Mouse (Mus musculus) lung, postnatal 25 days (tissue): ENCODE data around the gene Oma1.
A peak's percentile ranks its signal among the peaks of the same experiment; 100 is the strongest.

Source experiments
- DNase-seq: peaks from one replicate; pipeline ENCODE4 v3.0.0; 2022; ENCODE audit warnings: low spot score

Oma1 gene

GRCm38 (mm10) chr4:103357457-103357856, 43.8 kb downstream of the Oma1 start:
- no peak for DNase-seq

DNA sequence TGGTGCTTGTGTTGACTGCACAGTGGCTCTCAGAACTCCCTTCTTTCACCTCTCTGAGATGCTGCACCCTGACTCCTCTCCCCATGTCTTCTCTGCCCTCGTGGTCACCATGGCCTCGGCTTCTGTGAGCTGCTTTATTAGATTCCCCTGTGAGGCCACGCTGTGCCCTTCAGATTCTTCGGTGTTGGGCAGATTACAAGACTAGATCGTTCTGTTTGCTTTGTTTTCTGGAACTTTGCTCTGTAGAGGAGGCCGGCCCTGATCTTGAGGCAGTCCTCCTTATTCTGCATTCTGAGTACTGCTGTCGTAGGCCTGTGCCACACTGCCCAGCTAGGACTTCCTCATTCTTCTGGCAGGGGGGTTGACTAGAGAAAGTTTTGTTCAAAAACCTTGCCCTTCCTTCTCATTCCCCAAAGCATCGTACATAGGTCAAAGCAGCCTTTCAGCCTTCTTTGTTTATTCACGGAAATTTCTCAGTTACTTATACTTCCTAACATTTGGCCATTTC, 45.4 kb downstream of the Oma1 start:
- DNase-seq, result no peak

DNA sequence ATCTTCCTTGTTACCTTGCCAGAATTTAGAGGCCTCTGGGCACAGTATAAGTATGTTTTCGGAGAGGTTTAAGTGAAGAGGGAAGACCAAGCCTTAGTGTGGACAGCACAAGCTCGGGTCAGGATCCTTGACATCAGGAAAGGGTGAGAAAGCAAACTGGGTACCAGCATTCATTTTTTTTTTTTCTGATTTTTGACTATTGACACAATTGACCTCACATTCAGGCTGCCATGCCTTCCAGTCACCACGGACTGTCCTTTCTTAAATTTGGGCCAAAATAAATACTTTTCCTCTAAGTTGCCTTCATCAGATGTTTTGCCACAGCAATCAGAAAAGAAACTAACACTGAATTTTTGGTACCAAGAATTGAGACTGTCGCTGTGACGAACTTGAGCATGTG, 68.6 kb downstream of the Oma1 start:
- no peak for DNase-seq

DNA sequence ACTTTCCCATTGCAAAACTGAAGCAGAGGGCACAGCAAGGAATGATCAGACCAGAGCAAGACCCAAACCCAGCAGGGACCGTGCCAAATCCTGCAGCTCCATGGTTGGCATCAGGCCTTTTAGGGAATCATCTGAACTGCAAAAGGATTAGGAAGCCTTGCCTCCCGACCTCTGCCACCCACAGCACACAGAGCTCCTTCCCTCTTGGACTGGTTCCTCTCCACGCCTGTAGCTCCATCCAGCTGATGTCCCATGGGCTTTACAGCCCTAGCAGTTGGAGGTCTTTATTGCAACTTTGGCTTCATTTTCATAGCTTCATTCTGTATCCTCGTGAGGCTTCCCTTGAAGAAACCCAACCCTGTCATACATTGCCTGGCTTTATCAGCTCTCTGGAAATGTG, 71.4 kb downstream of the Oma1 start:
- no peak for DNase-seq

- no peak for DNase-seq
These were observed 72.5 kb downstream of the Oma1 start for GRCm38 (mm10) chr4:103385835-103386787.

DNA sequence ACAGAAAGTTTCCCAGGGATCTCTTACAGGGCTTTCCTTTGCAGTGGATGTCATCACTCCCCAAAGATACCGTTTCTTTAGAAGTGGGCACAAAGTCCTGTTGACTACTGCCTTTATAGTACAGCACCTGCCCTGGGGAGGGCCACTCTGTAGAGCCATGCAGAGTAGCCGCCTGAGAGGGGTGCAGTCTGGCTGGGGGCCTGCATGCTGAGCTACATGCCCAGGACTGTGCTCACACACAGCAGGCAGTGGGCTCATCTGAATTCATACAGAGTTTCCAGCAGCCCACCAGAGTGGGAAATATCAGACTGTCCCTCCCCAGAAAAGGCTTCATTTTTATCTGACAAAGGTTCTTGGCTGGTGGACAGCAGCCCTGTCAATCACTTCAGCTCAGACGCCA, 73.7 kb downstream of the Oma1 start:
- DNase-seq, result no peak

GRCm38 (mm10) chr4:103388530-103389178, 75.0 kb downstream of the Oma1 start:
- DNase-seq, result peak; percentile 4

DNA sequence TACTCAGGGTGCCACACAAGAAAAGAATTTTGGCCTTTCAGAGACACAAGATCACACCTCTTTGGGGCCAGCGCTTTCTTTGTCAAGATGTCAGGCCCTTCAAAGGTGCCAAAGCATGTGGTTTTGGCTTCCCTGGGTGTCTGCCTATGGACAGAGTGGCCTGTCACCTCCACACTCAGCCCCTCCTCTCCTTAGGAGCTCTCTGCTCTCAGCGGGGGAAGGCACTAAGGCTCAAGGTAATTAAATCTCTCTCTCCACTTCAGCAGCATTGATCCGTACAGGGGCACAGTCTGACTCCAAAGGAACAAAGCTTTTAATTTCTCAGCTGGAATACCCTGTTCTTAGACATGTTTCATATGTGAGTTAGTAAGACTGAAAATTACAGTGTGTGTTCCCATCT, 76.0 kb downstream of the Oma1 start:
- no peak for DNase-seq

GRCm38 (mm10) chr4:103390499-103390898, 76.9 kb downstream of the Oma1 start:
- DNase-seq, result no peak

GRCm38 (mm10) chr4:103395066-103395465, 81.5 kb downstream of the Oma1 start:
- no peak for DNase-seq

GRCm38 (mm10) chr4:103395905-103396304, 82.3 kb downstream of the Oma1 start:
- no peak for DNase-seq

DNA sequence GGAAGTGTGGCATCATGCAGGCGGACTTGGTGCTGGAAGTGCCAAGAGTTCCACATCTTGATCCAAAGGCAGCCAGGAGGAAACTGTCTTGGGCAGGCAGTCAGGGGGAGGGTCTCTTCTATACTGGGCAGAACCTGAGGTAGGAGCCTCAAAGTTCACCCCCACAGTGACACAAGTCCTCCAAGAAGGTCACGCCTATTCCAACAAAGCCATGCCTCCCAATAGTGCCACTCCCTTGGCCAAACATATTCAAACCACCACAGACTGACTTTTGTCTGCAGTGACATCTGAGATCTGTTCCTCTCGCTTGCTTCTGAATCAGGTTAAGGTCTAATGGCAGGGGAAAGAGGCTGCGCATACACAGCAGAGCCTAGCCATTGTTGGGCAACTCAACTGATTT, 83.3 kb downstream of the Oma1 start:
- no peak for DNase-seq

GRCm38 (mm10) chr4:103402581-103402980, 89.0 kb downstream of the Oma1 start:
- DNase-seq, result no peak

- no peak for DNase-seq
These were observed 91.7 kb downstream of the Oma1 start for GRCm38 (mm10) chr4:103405321-103405720.

- DNase-seq, result no peak
These were observed 96.7 kb downstream of the Oma1 start for GRCm38 (mm10) chr4:103410217-103410799.
